In the genomic region with DNA sequence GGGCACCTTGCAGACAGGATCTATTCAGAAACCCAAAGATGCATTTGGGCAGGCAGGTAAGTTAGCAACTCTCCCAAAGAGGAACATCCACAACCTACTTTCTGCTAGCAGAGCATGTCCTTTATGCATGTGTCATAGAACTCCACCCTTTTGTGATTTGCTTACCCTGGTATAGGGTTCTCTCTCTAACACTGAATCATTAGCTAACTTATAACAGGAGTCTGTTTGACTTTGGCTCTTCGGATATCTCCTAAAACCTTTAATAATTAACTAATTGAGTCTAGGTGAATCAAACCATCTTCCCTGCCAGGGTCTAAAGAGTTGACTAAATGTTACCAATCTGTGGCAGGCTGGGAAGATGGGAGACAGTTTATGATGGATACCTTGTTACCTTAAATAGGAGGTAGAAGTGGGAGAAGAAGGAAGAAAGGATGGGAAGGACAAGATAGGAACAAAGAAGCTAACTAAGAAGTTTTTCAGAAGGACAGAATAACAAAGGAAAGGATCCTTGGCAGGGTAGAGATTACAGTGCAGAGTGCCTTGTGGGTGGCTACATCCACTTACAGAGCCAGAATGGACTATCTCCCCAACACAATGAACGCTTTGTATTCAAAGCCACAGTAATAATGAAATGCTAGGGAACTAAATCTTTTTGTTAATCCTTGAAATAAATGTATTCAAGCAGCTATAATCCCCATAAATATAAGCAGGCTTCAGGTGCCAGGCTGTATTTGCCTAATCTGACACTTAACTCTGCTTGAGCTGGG, we compare ENCODE assay signal across 18 mouse cellular contexts.
A peak's percentile ranks its signal among the peaks of the same experiment; 100 is the strongest.
DNase-seq lines count a peak whose midpoint lies in the region; ATAC-seq and TF ChIP-seq lines count a peak whose summit lies in the region.
"Had no signal": no experiment of that assay in that cellular context is flagged by ENCODE, and none has a peak within 500 bp of the region (broad histone marks: within the 10 kb centered on the region; RNA-seq: fewer than 3 reads in every experiment).

No protein-coding gene starts in this region.

- no peak overlapping the region for H3K4me3 ChIP-seq in intestine, embryonic 14.5 days (ENCODE audit: low read depth, low read length)
- H3K4me3 ChIP-seq in intestine, postnatal 0 days (ENCODE audit: low read depth, low read length) = no peak overlapping the region
- no peak overlapping the region for H3K4me3 ChIP-seq in midbrain, embryonic 12.5 days
- no peak overlapping the region for H3K4me3 ChIP-seq in midbrain, embryonic 10.5 days
- H3K4me3 ChIP-seq: embryonic facial prominence, embryonic 12.5 days; heart, embryonic 10.5 days; hindbrain, embryonic 12.5 days had no signal

- H3K27me3 ChIP-seq in intestine, embryonic 14.5 days (replicated peaks; ENCODE audit: control insufficient read depth, insufficient read depth, low read length) = no peaks in the 10 kb centered on the region
- no peaks in the 10 kb centered on the region for H3K27me3 ChIP-seq in intestine, postnatal 0 days (replicated peaks; ENCODE audit: control insufficient read depth, insufficient read depth, low read length)
- H3K27me3 ChIP-seq in midbrain, embryonic 12.5 days = peaks cover 38% of the 10 kb centered on the region
- H3K27me3 ChIP-seq in midbrain, embryonic 10.5 days (ENCODE audit: low read depth, poor library complexity, severe bottlenecking) = peaks cover 73% of the 10 kb centered on the region
- H3K27me3 ChIP-seq: embryonic facial prominence, embryonic 12.5 days; hindbrain, embryonic 12.5 days had no signal

- DNase-seq in intestine, embryonic 14.5 days (ENCODE audit: low spot score) = no peak
- DNase-seq in midbrain, embryonic 10.5 days (ENCODE audit: low spot score) = no peak
- no peak for DNase-seq in cerebellum, postnatal 4 days (ENCODE audit: low spot score in 2 of 2)
- no peak for DNase-seq in embryo, embryonic 10.5 days (ENCODE audit: low spot score)
- DNase-seq: adrenal gland, adult 2 months; lung, adult 2 months; lung, postnatal 36 days; retina, postnatal 1 day; thymus, postnatal 14 days had no signal

- peak; percentile 68; the same call in 1 of the 2 replicates for ATAC-seq in intestine, embryonic 14.5 days (replicated peaks; ENCODE audit: low FRiP score, low TSS enrichment, low read depth)
- no peak for ATAC-seq in intestine, postnatal 0 days
- peak; percentile 34; the same call in 1 of the 2 replicates for ATAC-seq in midbrain, embryonic 12.5 days (ENCODE audit: low FRiP score, low read depth)
- ATAC-seq in megakaryocyte-erythroid progenitor cell, adult 5-6 weeks (replicated peaks; ENCODE audit: low FRiP score, low TSS enrichment, poor library complexity, severe bottlenecking) = peak; percentile 24
- no peak for ATAC-seq in erythroblast, adult 5-6 weeks (replicated peaks; ENCODE audit: low FRiP score, poor library complexity, severe bottlenecking)
- ATAC-seq: forebrain, embryonic 16.5 days had no signal

- no peaks in the 10 kb centered on the region for H3K4me1 ChIP-seq in intestine, embryonic 14.5 days (replicated peaks; ENCODE audit: control insufficient read depth, insufficient read depth, low read length)
- peaks cover 3% of the 10 kb centered on the region; the same call in 1 of the 2 replicates for H3K4me1 ChIP-seq in intestine, postnatal 0 days (replicated peaks; ENCODE audit: control insufficient read depth, insufficient read depth, low read length)
- H3K4me1 ChIP-seq in midbrain, embryonic 12.5 days = peaks cover 44% of the 10 kb centered on the region
- peaks cover 42% of the 10 kb centered on the region for H3K4me1 ChIP-seq in midbrain, embryonic 10.5 days
- H3K4me1 ChIP-seq: hindbrain, embryonic 12.5 days had no signal

- no peak for TF ChIP-seq CTCF in intestine, postnatal 0 days (IDR thresholded peaks at IDR 0.05; ENCODE audit: low read depth)

- no peaks in the 10 kb centered on the region for H3K36me3 ChIP-seq in intestine, embryonic 14.5 days (ENCODE audit: control insufficient read depth, insufficient read depth, low read length)
- H3K36me3 ChIP-seq in intestine, postnatal 0 days (ENCODE audit: control insufficient read depth, insufficient read depth) = no peaks in the 10 kb centered on the region
- no peaks in the 10 kb centered on the region for H3K36me3 ChIP-seq in midbrain, embryonic 12.5 days
- H3K36me3 ChIP-seq in midbrain, embryonic 10.5 days = no peaks in the 10 kb centered on the region
- H3K36me3 ChIP-seq: embryonic facial prominence, embryonic 12.5 days; heart, embryonic 10.5 days; hindbrain, embryonic 12.5 days had no signal

- no peak overlapping the region for H3K4me2 ChIP-seq in intestine, embryonic 14.5 days (ENCODE audit: low read length)
- H3K4me2 ChIP-seq in intestine, postnatal 0 days (replicated peaks; ENCODE audit: low read depth) = no peak overlapping the region
- H3K4me2 ChIP-seq in midbrain, embryonic 12.5 days (replicated peaks) = no peak overlapping the region
- H3K4me2 ChIP-seq: embryonic facial prominence, embryonic 12.5 days; hindbrain, embryonic 12.5 days had no signal

- WGBS in intestine, embryonic 14.5 days = 78% methylated on average over 2 of the region's 2 CpGs
- WGBS in intestine, postnatal 0 days = 50% methylated on average over 2 of the region's 2 CpGs
- WGBS in midbrain, embryonic 12.5 days = 72% methylated on average over 2 of the region's 2 CpGs
- WGBS in midbrain, embryonic 10.5 days = 72% methylated on average over 2 of the region's 2 CpGs

- H3K27ac ChIP-seq in intestine, embryonic 14.5 days (ENCODE audit: low read depth) = no peak overlapping the region
- no peak overlapping the region for H3K27ac ChIP-seq in intestine, postnatal 0 days (ENCODE audit: low read depth, low read length)
- H3K27ac ChIP-seq in midbrain, embryonic 12.5 days (replicated peaks) = no peak overlapping the region
- no peak overlapping the region for H3K27ac ChIP-seq in midbrain, embryonic 10.5 days (replicated peaks)
- H3K27ac ChIP-seq: embryonic facial prominence, embryonic 12.5 days; heart, embryonic 10.5 days; hindbrain, embryonic 12.5 days; stomach, postnatal 0 days had no signal

- no peak overlapping the region for H3K9ac ChIP-seq in intestine, embryonic 14.5 days (ENCODE audit: low read length)
- no peak overlapping the region for H3K9ac ChIP-seq in intestine, postnatal 0 days (ENCODE audit: low read depth, low read length)
- no peak overlapping the region for H3K9ac ChIP-seq in midbrain, embryonic 12.5 days (replicated peaks)
- H3K9ac ChIP-seq: embryonic facial prominence, embryonic 12.5 days; hindbrain, embryonic 12.5 days had no signal

- H3K9me3 ChIP-seq in intestine, embryonic 14.5 days (ENCODE audit: control insufficient read depth, low read length) = no peaks in the 10 kb centered on the region
- H3K9me3 ChIP-seq in intestine, postnatal 0 days (ENCODE audit: control insufficient read depth) = no peaks in the 10 kb centered on the region
- no peaks in the 10 kb centered on the region for H3K9me3 ChIP-seq in midbrain, embryonic 12.5 days
- no peaks in the 10 kb centered on the region for H3K9me3 ChIP-seq in midbrain, embryonic 10.5 days (replicated peaks)
- H3K9me3 ChIP-seq: embryonic facial prominence, embryonic 12.5 days; heart, embryonic 10.5 days; hindbrain, embryonic 12.5 days had no signal

Comparison
In these comparisons a context has a peak if more than half of its experiments do, and no peak if none do; other contexts are left out.
1. ATAC-seq: peak in intestine, embryonic 14.5 days (single experiment), midbrain, embryonic 12.5 days (single experiment) and megakaryocyte-erythroid progenitor cell, adult 5-6 weeks (single experiment); none in intestine, postnatal 0 days (single experiment) and erythroblast, adult 5-6 weeks (single experiment).